Mouse (Mus musculus): Measurements from ENCODE around the gene Cd164l2. TPM values are rescaled to one million over a fixed set of nuclear protein-coding genes. Genes with fewer than 3 reads are reported as not detected.

Gene Cd164l2
- polyA plus RNA-seq (2017; shearing (Covaris generic)) = 1 to 10 TPM in 1 of 2 experiments, under 1 TPM in 1; 0.58 to 2.4 TPM

DNA sequence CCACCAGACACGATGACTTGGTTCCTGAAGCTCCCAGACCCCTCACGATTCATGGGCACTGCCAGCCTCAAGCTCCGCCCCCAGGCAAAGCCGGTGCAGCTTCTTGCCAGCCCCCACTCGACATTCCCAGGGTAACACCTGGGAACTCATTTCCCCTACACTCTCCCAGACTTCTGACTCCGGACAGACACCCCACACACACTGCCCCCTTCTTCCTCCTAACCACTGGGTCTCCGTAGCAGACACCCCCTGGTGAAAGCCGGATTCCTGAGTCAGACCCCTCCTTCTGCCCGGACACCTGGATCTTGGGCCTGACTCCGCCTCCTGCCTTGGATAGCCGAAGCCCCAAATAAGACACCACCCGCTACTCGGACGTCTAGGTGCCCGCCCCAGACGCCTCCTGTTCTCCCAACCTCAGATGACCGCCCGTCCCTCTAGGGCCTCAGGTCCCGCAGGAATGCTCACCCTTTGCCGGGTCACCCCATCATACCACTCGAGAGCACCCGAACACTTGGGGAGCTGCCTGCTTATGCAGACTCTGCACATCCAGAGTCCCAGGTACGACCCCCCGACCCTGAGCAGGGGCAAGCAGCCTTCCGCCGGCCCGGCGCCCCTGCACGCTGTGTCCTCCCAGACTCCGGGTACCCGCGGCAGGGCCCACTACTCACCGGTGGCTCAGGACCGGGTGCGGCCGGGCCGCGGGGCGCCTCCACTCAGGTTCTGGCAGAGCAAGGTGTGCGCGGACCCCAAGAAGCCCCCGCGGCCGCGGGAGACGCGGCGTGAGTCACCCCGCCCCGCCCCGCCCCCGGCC is at the start of gene Cd164l2, which contains the start of gene Gpr3:
TSS of gene Cd164l2 (plus strand) at position 381 of the 811 bp plus-strand sequence.
TSS of gene Gpr3 (minus strand) at position 786 of the 811 bp plus-strand sequence.

DNA sequence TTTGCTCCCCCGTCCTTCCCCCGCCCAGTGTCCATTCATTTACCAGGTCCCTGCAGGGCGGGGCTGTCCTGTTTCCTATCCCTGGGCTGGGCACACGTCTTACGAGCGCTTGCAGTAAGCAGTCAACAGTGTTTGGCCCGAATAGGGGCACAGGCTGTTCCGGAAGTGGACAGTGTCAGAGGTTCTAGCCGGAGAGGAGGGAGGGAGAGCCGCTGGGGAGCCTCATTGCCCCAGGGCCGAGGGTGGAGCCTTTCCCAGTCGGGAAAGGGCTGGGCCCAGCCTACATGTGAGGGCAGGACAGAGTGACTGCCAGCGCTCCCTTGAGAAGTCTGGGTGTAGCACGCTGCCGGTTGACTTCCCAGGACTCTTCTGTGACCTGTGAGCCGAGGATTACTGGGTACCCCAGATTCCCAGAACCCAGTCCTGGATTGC is 28.6 kb downstream of the Cd164l2 start, which contains the start of gene Map3k6:
TSS of gene Map3k6 (plus strand) at position 329 of the 432 bp plus-strand sequence.

DNA sequence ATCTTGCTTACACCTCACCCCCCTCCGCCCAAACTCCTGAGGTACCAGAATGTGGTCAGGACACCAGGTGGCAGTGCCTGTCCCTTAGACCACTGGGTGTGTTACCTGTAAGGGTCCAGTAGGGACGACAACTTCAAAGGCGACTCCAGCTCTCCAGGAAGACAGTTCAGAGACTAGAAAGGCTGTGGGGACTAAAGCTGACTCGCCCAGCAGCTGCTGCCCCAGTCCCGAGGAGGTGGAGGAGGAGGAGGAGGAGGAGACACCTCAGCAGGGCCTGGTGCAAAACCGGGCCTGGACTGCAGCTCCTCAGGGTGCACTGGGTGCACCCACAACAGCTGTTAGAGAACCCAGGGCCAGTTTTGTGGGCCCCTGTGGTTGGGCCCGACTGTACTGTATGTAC is 51.0 kb downstream of the Cd164l2 start, which contains the start of gene Sytl1:
TSS of gene Sytl1 (minus strand) at position 232 of the 400 bp plus-strand sequence.

Other genes with a start within 250 kb of the Cd164l2 start
- gene Fgr, start 238.0 kb upstream of the Cd164l2 start, polyA plus RNA-seq (2017; shearing (Covaris generic)) = 1 to 10 TPM; 2.8 to 4.3 TPM
- gene Ahdc1, start 200.9 kb upstream of the Cd164l2 start, polyA plus RNA-seq (2017; shearing (Covaris generic)) = 1 to 10 TPM; 5.8 to 6.0 TPM
- 10 to 100 TPM; 67.6 to 68.6 TPM for gene Wasf2, start 81.6 kb upstream of the Cd164l2 start, polyA plus RNA-seq (2017; shearing (Covaris generic))
- gene Gpr3, start 405 bp downstream of the Cd164l2 start, polyA plus RNA-seq (2017; shearing (Covaris generic)) = under 1 TPM in 1 of 2 experiments, not detected in 1; 0.56 TPM
- under 1 TPM; 0.35 to 0.91 TPM for gene Map3k6, start 28.7 kb downstream of the Cd164l2 start, polyA plus RNA-seq (2017; shearing (Covaris generic))
- 10 to 100 TPM; 30.8 to 56.2 TPM for gene Sytl1, start 51.0 kb downstream of the Cd164l2 start, polyA plus RNA-seq (2017; shearing (Covaris generic))
- gene Tmem222, start 65.7 kb downstream of the Cd164l2 start, polyA plus RNA-seq (2017; shearing (Covaris generic)) = 10 to 100 TPM; 68.1 to 70.9 TPM
- gene Wdtc1, start 141.3 kb downstream of the Cd164l2 start, polyA plus RNA-seq (2017; shearing (Covaris generic)) = 1 to 10 TPM; 4.8 to 7.6 TPM
- gene Slc9a1, start 157.6 kb downstream of the Cd164l2 start, polyA plus RNA-seq (2017; shearing (Covaris generic)) = 10 to 100 TPM; 25.3 to 31.0 TPM

Measured in inflammation-experienced regulatory T-cells (primary cell).